Mouse (Mus musculus): ENCODE measurements around the gene Bhlhe41. TPM values are rescaled to one million over a fixed set of nuclear protein-coding genes. Genes with fewer than 3 reads are reported as not detected.

Bhlhe41 gene
- polyA plus RNA-seq (2015; fragmentation: Nextera tagmentation; extraction: Ambion mirVana), result 5.9 and 6.1 TPM in 2 replicates

GRCm38 (mm10) chr6:145865289-145865885, at the start of gene Bhlhe41:
Gene Bhlhe41, minus strand, starts transcription at chr6:145865558.
- H3K9ac ChIP-seq (ENCODE audit: low read length), result peak within 1 kb of the TSS; percentile 86
- no peaks in the 10 kb centered on the region for H3K9me3 ChIP-seq (replicated peaks; ENCODE audit: control insufficient read depth, low read length)
- WGBS, result under 1% methylated on average over 49 of the region's 57 CpGs
- peak within 1 kb of the TSS; percentile 99 for H3K4me2 ChIP-seq (ENCODE audit: low read depth, low read length)
- peaks cover 15% of the 10 kb centered on the region for H3K4me1 ChIP-seq (ENCODE audit: control insufficient read depth, insufficient read depth, low read length)
- no peaks in the 10 kb centered on the region for H3K36me3 ChIP-seq (ENCODE audit: control insufficient read depth, insufficient read depth)
- peak within 1 kb of the TSS; percentile 93 for H3K27ac ChIP-seq (ENCODE audit: low read length)
- H3K27me3 ChIP-seq (ENCODE audit: control insufficient read depth, insufficient read depth, low read length), result peaks cover 12% of the 10 kb centered on the region
- peak; percentile 52 for ATAC-seq (replicated peaks; ENCODE audit: extremely low read depth, insufficient read depth, low FRiP score)
- peak within 1 kb of the TSS; percentile 80 for H3K4me3 ChIP-seq (ENCODE audit: low read length)

GRCm38 (mm10) chr6:145912232-145912631, 46.9 kb upstream of the Bhlhe41 start:
- Histone ChIP-seq H3K27ac (ENCODE audit: low read length) (no peak overlapping the region), H3K9ac (ENCODE audit: low read length) (no peak overlapping the region), H3K4me2 (ENCODE audit: low read depth, low read length) (no peak overlapping the region), H3K36me3 (ENCODE audit: control insufficient read depth, insufficient read depth) (no peaks in the 10 kb centered on the region), H3K4me3 (ENCODE audit: low read length) (no peak overlapping the region), H3K4me1 (ENCODE audit: control insufficient read depth, insufficient read depth, low read length) (no peaks in the 10 kb centered on the region), H3K9me3 (replicated peaks; ENCODE audit: control insufficient read depth, low read length) (no peaks in the 10 kb centered on the region), H3K27me3 (ENCODE audit: control insufficient read depth, insufficient read depth, low read length) (no peaks in the 10 kb centered on the region)
- no peak for ATAC-seq (replicated peaks; ENCODE audit: extremely low read depth, insufficient read depth, low FRiP score)

GRCm38 (mm10) chr6:145910469-145911426, 45.4 kb upstream of the Bhlhe41 start:
- H3K4me3 ChIP-seq (ENCODE audit: low read length), result no peak overlapping the region
- peaks cover 4% of the 10 kb centered on the region; the same call in 1 of the 2 replicates for H3K4me1 ChIP-seq (ENCODE audit: control insufficient read depth, insufficient read depth, low read length)
- no peaks in the 10 kb centered on the region for H3K9me3 ChIP-seq (replicated peaks; ENCODE audit: control insufficient read depth, low read length)
- no peak overlapping the region for H3K27ac ChIP-seq (ENCODE audit: low read length)
- H3K27me3 ChIP-seq (ENCODE audit: control insufficient read depth, insufficient read depth, low read length), result no peaks in the 10 kb centered on the region
- no peaks in the 10 kb centered on the region for H3K36me3 ChIP-seq (ENCODE audit: control insufficient read depth, insufficient read depth)
- WGBS, result 71% methylated on average over 3 of the region's 3 CpGs
- H3K4me2 ChIP-seq (ENCODE audit: low read depth, low read length), result no peak overlapping the region
- no peak for ATAC-seq (replicated peaks; ENCODE audit: extremely low read depth, insufficient read depth, low FRiP score)
- no peak overlapping the region for H3K9ac ChIP-seq (ENCODE audit: low read length)

GRCm38 (mm10) chr6:145909943-145910342, 44.6 kb upstream of the Bhlhe41 start:
- Histone ChIP-seq H3K4me1 (ENCODE audit: control insufficient read depth, insufficient read depth, low read length) (peaks cover 4% of the 10 kb centered on the region; the same call in 1 of the 2 replicates), H3K27me3 (ENCODE audit: control insufficient read depth, insufficient read depth, low read length) (no peaks in the 10 kb centered on the region), H3K4me2 (ENCODE audit: low read depth, low read length) (no peak overlapping the region), H3K36me3 (ENCODE audit: control insufficient read depth, insufficient read depth) (no peaks in the 10 kb centered on the region), H3K9me3 (replicated peaks; ENCODE audit: control insufficient read depth, low read length) (no peaks in the 10 kb centered on the region), H3K9ac (ENCODE audit: low read length) (no peak overlapping the region), H3K27ac (ENCODE audit: low read length) (no peak overlapping the region), H3K4me3 (ENCODE audit: low read length) (no peak overlapping the region)
- no peak for ATAC-seq (replicated peaks; ENCODE audit: extremely low read depth, insufficient read depth, low FRiP score)
- WGBS, result 80% methylated on average over 4 of the region's 4 CpGs

GRCm38 (mm10) chr6:145906096-145906890, 40.9 kb upstream of the Bhlhe41 start:
- Histone ChIP-seq H3K4me1 (ENCODE audit: control insufficient read depth, insufficient read depth, low read length) (peaks cover 4% of the 10 kb centered on the region; the same call in 1 of the 2 replicates), H3K36me3 (ENCODE audit: control insufficient read depth, insufficient read depth) (no peaks in the 10 kb centered on the region)

GRCm38 (mm10) chr6:145904616-145905015, 39.3 kb upstream of the Bhlhe41 start:
- 78% methylated on average over 5 of the region's 5 CpGs for WGBS

More at GRCm38 (mm10) chr6:145906096-145906890, 40.9 kb upstream of the Bhlhe41 start:
- no peak overlapping the region for H3K9ac ChIP-seq (ENCODE audit: low read length)
- 50% methylated on average over 7 of the region's 7 CpGs for WGBS
- H3K27ac ChIP-seq (ENCODE audit: low read length), result no peak overlapping the region
- no peak overlapping the region for H3K4me3 ChIP-seq (ENCODE audit: low read length)
- H3K27me3 ChIP-seq (ENCODE audit: control insufficient read depth, insufficient read depth, low read length), result no peaks in the 10 kb centered on the region
- H3K4me2 ChIP-seq (ENCODE audit: low read depth, low read length), result no peak overlapping the region
- no peaks in the 10 kb centered on the region for H3K9me3 ChIP-seq (replicated peaks; ENCODE audit: control insufficient read depth, low read length)
- ATAC-seq (replicated peaks; ENCODE audit: extremely low read depth, insufficient read depth, low FRiP score), result no peak; the same call in 1 of the 2 replicates

GRCm38 (mm10) chr6:145904169-145904568, 38.8 kb upstream of the Bhlhe41 start:
- 88% methylated on average over 5 of the region's 5 CpGs for WGBS
- no peaks in the 10 kb centered on the region for H3K9me3 ChIP-seq (replicated peaks; ENCODE audit: control insufficient read depth, low read length)
- no peak for ATAC-seq (replicated peaks; ENCODE audit: extremely low read depth, insufficient read depth, low FRiP score)
- no peaks in the 10 kb centered on the region for H3K27me3 ChIP-seq (ENCODE audit: control insufficient read depth, insufficient read depth, low read length)
- peaks cover 4% of the 10 kb centered on the region; the same call in 1 of the 2 replicates for H3K4me1 ChIP-seq (ENCODE audit: control insufficient read depth, insufficient read depth, low read length)
- H3K4me3 ChIP-seq (ENCODE audit: low read length), result no peak overlapping the region
- H3K27ac ChIP-seq (ENCODE audit: low read length), result no peak overlapping the region
- H3K4me2 ChIP-seq (ENCODE audit: low read depth, low read length), result no peak overlapping the region
- no peaks in the 10 kb centered on the region for H3K36me3 ChIP-seq (ENCODE audit: control insufficient read depth, insufficient read depth)
- no peak overlapping the region for H3K9ac ChIP-seq (ENCODE audit: low read length)

More at GRCm38 (mm10) chr6:145904616-145905015, 39.3 kb upstream of the Bhlhe41 start:
- H3K27ac ChIP-seq (ENCODE audit: low read length), result no peak overlapping the region
- no peaks in the 10 kb centered on the region for H3K27me3 ChIP-seq (ENCODE audit: control insufficient read depth, insufficient read depth, low read length)
- no peaks in the 10 kb centered on the region for H3K36me3 ChIP-seq (ENCODE audit: control insufficient read depth, insufficient read depth)
- no peak overlapping the region for H3K4me2 ChIP-seq (ENCODE audit: low read depth, low read length)
- ATAC-seq (replicated peaks; ENCODE audit: extremely low read depth, insufficient read depth, low FRiP score), result no peak
- no peak overlapping the region for H3K4me3 ChIP-seq (ENCODE audit: low read length)
- H3K4me1 ChIP-seq (ENCODE audit: control insufficient read depth, insufficient read depth, low read length), result peaks cover 4% of the 10 kb centered on the region; the same call in 1 of the 2 replicates
- H3K9ac ChIP-seq (ENCODE audit: low read length), result no peak overlapping the region
- H3K9me3 ChIP-seq (replicated peaks; ENCODE audit: control insufficient read depth, low read length), result no peaks in the 10 kb centered on the region

GRCm38 (mm10) chr6:145894669-145895342, 29.4 kb upstream of the Bhlhe41 start:
- 58% methylated on average over 8 of the region's 8 CpGs for WGBS

More at GRCm38 (mm10) chr6:145894669-145895342, 29.4 kb upstream of the Bhlhe41 start:
- Histone ChIP-seq H3K9me3 (replicated peaks; ENCODE audit: control insufficient read depth, low read length) (no peaks in the 10 kb centered on the region), H3K27me3 (ENCODE audit: control insufficient read depth, insufficient read depth, low read length) (no peaks in the 10 kb centered on the region), H3K27ac (ENCODE audit: low read length) (no peak overlapping the region), H3K4me3 (ENCODE audit: low read length) (no peak overlapping the region), H3K4me2 (ENCODE audit: low read depth, low read length) (no peak overlapping the region), H3K36me3 (ENCODE audit: control insufficient read depth, insufficient read depth) (no peaks in the 10 kb centered on the region), H3K4me1 (ENCODE audit: control insufficient read depth, insufficient read depth, low read length) (peaks cover 2% of the 10 kb centered on the region; the same call in 1 of the 2 replicates), H3K9ac (ENCODE audit: low read length) (no peak overlapping the region)
- no peak for ATAC-seq (replicated peaks; ENCODE audit: extremely low read depth, insufficient read depth, low FRiP score)
